Mouse (Mus musculus) layer of hippocampus, adult 2 months (tissue): ENCODE data around the gene Mpv17l. TPM values are rescaled to one million over a fixed set of nuclear protein-coding genes. Genes with fewer than 3 reads are reported as not detected.
"Not testable (repeated sequence)": the region's sequence is repeated elsewhere in the genome, so short reads cannot be mapped to it uniquely, and the experiment has no call there.

ENCODE experiments used
- DNase-seq, 2 experiments: peaks; one replicate each; pipeline ENCODE4 v3.0.0; 2022; ENCODE audit warnings: low spot score in 2 of 2
- H3K27ac ChIP-seq: fragments of 200-600 bp; 2 replicates; pipeline ENCODE4 v1.8.1; 2022
- H3K4me3 ChIP-seq: fragments of 200-600 bp; 2 replicates; pipeline ENCODE4 v1.8.1; 2022; ENCODE audit warnings: mild to moderate bottlenecking
- CTCF ChIP-seq: fragments of 200-600 bp; conservative IDR thresholded peaks from 2 replicates; pipeline ENCODE4 v1.8.1; 2022; ENCODE audit warnings: antibody characterized with exemption, mild to moderate bottlenecking, moderate library complexity
- total RNA-seq, 2 experiments: library from RNA; stranded (reverse); gene quantifications; 2 replicates each; pipeline ENCODE4 v1.2.3; 2021

Gene Mpv17l
- total RNA-seq, 2 experiments from 2014 or later: 67.5 to 71.3 TPM

GRCm38 (mm10) chr16:13945153-13945552 is 42.2 kb downstream of the Mpv17l start:
- Histone ChIP-seq H3K4me3 (no peak overlapping the region), H3K27ac (no peak overlapping the region)
- DNase-seq: no peak
- TF ChIP-seq CTCF: no peak

- no peak for TF ChIP-seq CTCF
- DNase-seq: no peak
- no peak overlapping the region for H3K4me3 ChIP-seq
- no peak overlapping the region for H3K27ac ChIP-seq
Measured at GRCm38 (mm10) chr16:13946306-13946705, 43.3 kb downstream of the Mpv17l start.

- DNase-seq: no peak
- Histone ChIP-seq H3K27ac (no peak overlapping the region), H3K4me3 (no peak overlapping the region)
- no peak for TF ChIP-seq CTCF
Measured at GRCm38 (mm10) chr16:13951245-13951644, 48.3 kb downstream of the Mpv17l start.

GRCm38 (mm10) chr16:13962053-13962452 is 59.1 kb downstream of the Mpv17l start:
- Histone ChIP-seq H3K27ac (no peak overlapping the region), H3K4me3 (no peak overlapping the region)
- no peak for TF ChIP-seq CTCF
- no peak for DNase-seq

GRCm38 (mm10) chr16:13969096-13969495 is 66.1 kb downstream of the Mpv17l start:
- no peak overlapping the region for H3K4me3 ChIP-seq
- DNase-seq: no peak
- no peak for TF ChIP-seq CTCF
- no peak overlapping the region for H3K27ac ChIP-seq

- no peak for TF ChIP-seq CTCF
- Histone ChIP-seq H3K27ac (no peak overlapping the region), H3K4me3 (no peak overlapping the region)
- no peak for DNase-seq
Measured at GRCm38 (mm10) chr16:13972051-13972450, 69.1 kb downstream of the Mpv17l start.

GRCm38 (mm10) chr16:13976358-13976896 is 73.5 kb downstream of the Mpv17l start:
- not testable (repeated sequence) for DNase-seq, H3K27ac ChIP-seq, H3K4me3 ChIP-seq

- H3K27ac ChIP-seq, H3K4me3 ChIP-seq, DNase-seq: not testable (repeated sequence)
Measured at GRCm38 (mm10) chr16:13977026-13977425, 74.1 kb downstream of the Mpv17l start.

- H3K27ac ChIP-seq, H3K4me3 ChIP-seq, DNase-seq: not testable (repeated sequence)
Measured at GRCm38 (mm10) chr16:13981726-13982125, 78.8 kb downstream of the Mpv17l start.

- Histone ChIP-seq H3K27ac (no peak overlapping the region), H3K4me3 (no peak overlapping the region)
- no peak for DNase-seq
- no peak for TF ChIP-seq CTCF
Measured at GRCm38 (mm10) chr16:13983161-13983560, 80.2 kb downstream of the Mpv17l start.

GRCm38 (mm10) chr16:13986197-13986573 is 83.2 kb downstream of the Mpv17l start:
- Histone ChIP-seq H3K4me3 (peak overlapping the region; percentile 80), H3K27ac (peak overlapping the region; percentile 98)
- DNase-seq: no peak
- TF ChIP-seq CTCF: no peak

GRCm38 (mm10) chr16:13986574-13987478 is 83.9 kb downstream of the Mpv17l start, which contains the start of the genes 2900011O08Rik and Ifitm7:
2900011O08Rik (plus strand) TSS chr16:13986604.
Ifitm7 (minus strand) TSS chr16:13986888.
- no peak for TF ChIP-seq CTCF

GRCm38 (mm10) chr16:13992518-13993248 is 89.7 kb downstream of the Mpv17l start:
- no peak for TF ChIP-seq CTCF

More at GRCm38 (mm10) chr16:13986574-13987478, 83.9 kb downstream of the Mpv17l start, which contains the start of the genes 2900011O08Rik and Ifitm7:
- peak; percentile 64 to 73 for DNase-seq
- H3K27ac ChIP-seq: peak within 1 kb of the TSS; percentile 98
- H3K4me3 ChIP-seq: peak within 1 kb of the TSS; percentile 80

More at GRCm38 (mm10) chr16:13992518-13993248, 89.7 kb downstream of the Mpv17l start:
- Histone ChIP-seq H3K27ac (no peak overlapping the region), H3K4me3 (no peak overlapping the region)
- DNase-seq: peak in 1 of 2 experiments; percentile 15
